Mouse (Mus musculus) megakaryocyte, adult 5-6 weeks (primary cell): ENCODE data around the gene Lcorl. TPM values are rescaled to one million over a fixed set of nuclear protein-coding genes. Genes with fewer than 3 reads are reported as not detected.

ENCODE experiments used
- ATAC-seq: 2 replicates; pipeline ENCODE4 v1.8.0; 2016; ENCODE audit warnings: mild to moderate bottlenecking, inconsistent platforms; ENCODE audit not compliant: poor library complexity, severe bottlenecking
- total RNA-seq, 2 experiments: library from RNA; stranded (forward) in 1 of 2; stranded (reverse) in 1 of 2; fragments of 153-499, 151-499 nt in 1 of 2; fragments of 221-1000, 200-1000 nt in 1 of 2; gene quantifications; 2 replicates each; pipeline versions ENCODE4 v1.2.3 to v1.2.4; 2015 to 2017

Lcorl gene
- total RNA-seq (2015) (27.8 and 34.2 TPM in 2 replicates), total RNA-seq (2017) (25.5 and 32.1 TPM in 2 replicates)

DNA sequence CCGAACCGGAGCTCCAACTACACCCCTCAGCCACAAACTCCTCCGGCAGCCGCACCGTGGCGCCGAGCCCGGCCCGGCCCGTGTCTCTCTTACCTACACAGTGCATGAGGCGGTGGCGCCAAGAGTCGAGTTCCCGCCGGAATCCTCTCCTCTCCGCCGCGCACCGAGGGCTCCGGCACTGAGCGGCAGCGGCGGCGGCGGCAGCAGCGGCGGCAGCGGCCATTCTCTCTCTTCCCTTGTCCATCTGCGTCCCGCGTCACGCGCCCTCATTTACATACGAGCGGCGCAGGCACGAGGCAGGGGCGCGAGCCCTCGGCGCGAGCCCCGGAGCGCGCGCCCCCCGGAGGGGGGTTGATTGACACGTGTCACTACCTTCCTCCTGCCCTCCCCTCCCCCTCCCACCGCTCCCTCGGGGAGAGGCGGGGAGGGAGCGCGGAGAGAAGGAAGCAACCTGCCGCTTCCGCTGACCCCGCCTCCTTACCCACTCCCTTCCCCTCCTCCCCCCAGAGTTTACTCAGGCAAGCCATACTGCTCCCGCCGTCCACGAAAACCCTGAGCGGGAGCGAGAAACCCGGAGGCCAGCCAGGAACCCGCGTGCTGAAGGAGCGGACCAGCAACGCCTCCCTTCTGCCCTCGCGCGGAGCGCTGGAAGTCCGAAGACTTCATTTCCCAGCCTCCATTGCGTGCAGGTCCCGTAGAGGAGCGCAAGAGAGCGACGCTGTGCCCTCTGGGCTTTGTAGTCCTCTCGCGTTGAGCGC, at the start of gene Lcorl:
Lcorl (minus strand) TSS at position 362 of the 758 bp plus-strand sequence.
- peak; percentile 84 for ATAC-seq

DNA sequence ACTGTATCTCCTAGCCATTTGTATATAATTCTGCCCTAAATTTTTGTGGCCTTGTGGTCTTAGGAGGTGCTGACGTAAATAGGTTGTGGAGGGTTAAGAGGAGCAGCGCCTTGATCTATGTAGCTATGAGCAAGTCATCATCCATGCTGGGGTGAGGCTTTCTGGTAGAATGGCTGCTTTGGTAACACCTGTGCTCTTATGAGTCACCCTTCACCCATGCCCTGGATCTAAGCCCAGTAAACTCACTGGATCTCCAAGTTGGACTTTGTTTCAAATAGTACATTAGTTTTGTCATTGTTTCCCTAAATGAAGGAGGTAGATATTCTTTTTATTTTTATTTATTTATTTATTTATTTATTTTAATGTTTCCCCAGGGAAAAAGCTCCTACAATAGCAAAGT, 47.3 kb upstream of the Lcorl start:
- no peak for ATAC-seq

GRCm38 (mm10) chr5:45903246-45903645, 45.8 kb upstream of the Lcorl start:
- no peak for ATAC-seq

DNA sequence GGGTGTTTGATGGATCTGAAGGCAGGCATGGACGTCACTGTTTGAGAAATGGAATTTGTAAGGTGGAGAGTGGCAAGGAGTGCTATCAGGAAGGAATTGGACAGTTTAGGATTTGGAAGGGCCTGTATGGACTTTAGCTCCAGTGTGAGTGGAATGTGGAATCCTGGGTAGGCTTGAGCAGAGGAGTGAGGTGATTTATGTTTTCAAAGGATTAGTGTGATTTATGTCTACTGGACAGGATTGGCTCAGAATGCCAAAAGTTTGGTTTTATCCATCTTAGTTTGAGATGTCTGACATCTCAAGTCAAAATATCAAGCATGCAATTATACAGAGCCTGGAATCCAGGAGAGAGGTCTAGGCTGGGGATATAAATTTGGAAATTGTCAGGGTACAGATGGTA, 37.9 kb upstream of the Lcorl start:
- ATAC-seq = no peak

GRCm38 (mm10) chr5:45893696-45894095, 36.3 kb upstream of the Lcorl start:
- no peak for ATAC-seq

DNA sequence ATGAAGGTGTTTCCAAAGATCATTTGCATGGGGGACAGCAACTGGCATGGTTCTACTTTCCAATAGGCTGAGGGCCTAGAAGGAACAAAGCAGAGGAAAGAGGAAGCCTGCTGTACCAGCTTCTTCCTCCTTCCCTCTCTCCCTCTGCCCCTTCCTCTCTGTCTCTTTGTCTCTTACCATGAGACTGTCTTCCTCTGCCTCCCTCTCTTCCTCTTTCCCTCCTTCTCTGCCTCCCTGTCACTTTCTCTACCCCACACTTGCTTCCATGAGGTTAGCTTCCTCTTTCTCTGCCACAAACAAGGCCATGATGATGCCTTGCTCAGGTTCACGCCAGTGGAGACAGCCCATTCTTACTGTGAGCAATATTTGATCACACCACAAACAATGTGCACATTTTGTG, 18.9 kb upstream of the Lcorl start:
- peak; percentile 91 for ATAC-seq

GRCm38 (mm10) chr5:45875472-45875871, 18.1 kb upstream of the Lcorl start:
- no peak for ATAC-seq

DNA sequence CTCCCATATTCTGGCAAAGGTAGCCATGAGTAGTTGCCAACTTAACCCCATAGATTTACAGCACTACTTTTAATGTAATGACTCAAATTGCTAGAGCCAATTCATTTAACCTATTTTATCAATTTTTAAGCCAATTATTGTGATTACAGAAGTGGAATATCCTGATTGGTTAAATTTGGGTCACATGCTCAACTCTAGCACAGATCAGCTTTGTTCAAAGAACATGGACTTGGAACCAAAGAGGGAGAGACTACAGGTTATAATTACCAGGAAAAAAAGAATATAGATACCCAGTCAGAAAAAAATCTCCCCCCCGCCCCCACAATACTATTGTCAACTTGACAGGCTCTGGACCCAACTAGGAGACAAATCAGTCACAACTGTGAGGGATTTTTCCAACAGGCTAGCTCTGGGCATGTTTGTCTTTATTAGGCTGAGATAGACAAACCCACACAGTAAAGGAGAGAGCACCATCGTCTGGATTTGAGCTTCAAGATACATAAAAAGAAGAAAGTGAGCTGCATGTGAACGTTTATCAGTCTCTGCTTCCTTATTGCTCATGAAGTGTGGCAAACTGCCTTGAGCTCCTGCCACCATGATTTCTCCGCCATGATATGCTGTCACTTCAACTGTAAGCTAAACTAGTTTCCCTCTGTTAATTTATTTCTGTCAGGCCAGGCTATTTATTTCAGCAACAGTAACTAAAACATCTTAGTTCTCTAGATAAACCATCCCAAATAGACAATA, 17.0 kb upstream of the Lcorl start:
- ATAC-seq = no peak

DNA sequence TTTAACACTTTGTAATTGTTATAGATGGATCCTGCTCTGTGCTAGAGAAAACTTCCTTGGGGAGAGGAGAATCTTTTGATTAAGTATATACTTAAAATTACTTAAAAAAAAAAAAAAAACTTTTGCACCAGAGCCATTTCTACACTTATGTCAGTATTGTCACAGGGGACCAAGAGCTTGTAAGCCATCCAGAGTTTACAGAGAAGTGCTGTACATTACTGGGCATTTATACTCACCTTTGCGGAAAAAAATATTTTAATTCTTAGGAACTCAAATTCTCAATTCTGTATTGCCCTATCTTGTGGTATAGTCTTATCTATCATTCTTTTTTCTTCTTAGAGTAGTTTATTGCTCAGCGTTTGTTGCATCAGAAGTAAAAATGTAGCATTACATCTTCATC, 953 bp upstream of the Lcorl start:
- no peak for ATAC-seq

DNA sequence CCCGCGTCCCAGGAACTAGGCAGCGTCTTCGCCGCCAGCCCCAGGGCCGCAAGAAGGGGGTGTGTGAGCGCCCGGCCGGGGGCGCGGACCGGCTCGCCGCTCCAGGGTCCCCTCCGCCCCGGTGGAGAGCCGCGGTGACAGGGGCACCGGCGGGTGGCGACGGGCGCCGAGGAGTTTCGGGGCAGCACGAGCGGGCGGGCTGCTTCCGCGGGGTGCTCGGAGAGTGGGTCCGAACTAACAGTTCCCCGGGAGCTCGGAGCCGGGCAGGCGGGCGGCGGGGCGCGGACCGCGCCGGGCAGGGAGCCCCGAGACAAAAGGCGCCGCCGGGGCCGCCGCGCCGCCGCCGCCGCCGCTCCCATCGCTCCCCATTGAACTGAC, 550 bp downstream of the Lcorl start:
- ATAC-seq = 0 out of 2 replicates have a peak, but pooled peaks have one; percentile 0

DNA sequence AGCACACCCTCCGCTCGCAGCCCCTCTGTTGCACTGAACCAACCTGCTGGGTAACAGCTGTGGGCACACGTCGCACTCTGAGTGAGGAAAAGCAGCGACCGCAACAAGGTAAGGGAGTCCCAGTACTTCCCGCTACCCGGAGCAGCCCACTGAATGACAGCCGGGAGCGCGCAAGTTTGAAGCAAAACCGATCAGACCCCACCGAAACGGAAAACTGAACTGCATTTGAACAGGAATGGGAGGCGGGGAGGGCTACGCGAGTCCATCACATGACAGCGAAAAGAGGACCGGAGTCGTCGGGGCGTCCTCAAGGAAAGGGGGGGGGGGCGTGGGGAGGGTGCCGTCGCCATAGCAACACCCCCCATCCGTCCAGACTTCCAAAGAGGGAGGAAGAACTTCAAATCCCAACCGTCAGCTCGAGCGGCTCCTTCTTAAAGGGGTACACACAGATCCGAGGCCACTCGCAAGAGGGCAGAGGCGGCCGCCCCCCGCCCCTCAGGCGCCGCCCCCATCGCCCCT, 1.1 kb downstream of the Lcorl start:
- ATAC-seq = peak; percentile 19

DNA sequence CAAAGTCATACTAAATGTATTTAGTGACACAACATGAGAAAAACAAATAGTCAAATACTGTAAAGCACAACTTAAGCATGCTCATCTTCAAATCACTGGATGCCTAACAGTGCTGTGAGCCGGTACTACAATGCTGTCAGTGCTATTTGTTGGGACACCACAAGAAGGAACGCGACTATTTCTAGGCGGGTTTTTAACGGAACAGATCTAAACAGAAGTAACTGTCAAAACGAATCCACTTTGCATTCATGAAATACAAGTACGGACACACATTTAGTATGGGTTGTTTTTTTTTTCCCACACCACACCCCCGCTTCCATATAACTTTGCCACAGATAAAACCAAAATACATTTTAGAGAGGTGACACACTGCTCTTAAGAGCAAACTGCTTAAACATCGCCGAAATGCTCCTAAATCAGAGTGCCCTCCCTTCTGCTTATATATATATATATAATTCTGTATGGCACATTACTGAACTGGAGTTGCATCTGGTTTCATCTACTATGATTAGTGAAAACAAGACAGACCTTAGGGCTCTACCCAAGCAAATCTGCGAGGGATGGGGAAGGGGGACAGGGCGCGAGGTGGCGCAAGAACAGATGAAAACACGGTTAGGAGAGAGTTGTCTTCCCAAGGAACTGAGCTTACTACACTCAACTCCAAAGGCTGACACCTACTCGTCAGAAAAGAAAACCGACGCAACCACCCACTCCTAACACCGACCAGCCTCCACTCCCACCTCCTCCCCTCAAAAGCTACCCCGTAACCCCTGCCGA, 1.7 kb downstream of the Lcorl start:
- peak; percentile 13 for ATAC-seq

- ATAC-seq = peak; percentile 68
Measured at GRCm38 (mm10) chr5:45844723-45845122, 12.7 kb downstream of the Lcorl start.

GRCm38 (mm10) chr5:45835131-45835530, 22.3 kb downstream of the Lcorl start:
- peak; percentile 56; the same call in 1 of the 2 replicates for ATAC-seq

- ATAC-seq = no peak
Measured at GRCm38 (mm10) chr5:45811527-45811926, 45.9 kb downstream of the Lcorl start.

GRCm38 (mm10) chr5:45791864-45792263, 65.6 kb downstream of the Lcorl start:
- no peak for ATAC-seq

GRCm38 (mm10) chr5:45790221-45790620, 67.2 kb downstream of the Lcorl start:
- no peak for ATAC-seq

GRCm38 (mm10) chr5:45757502-45758121, 99.8 kb downstream of the Lcorl start:
- peak; percentile 54; the same call in 1 of the 2 replicates for ATAC-seq

DNA sequence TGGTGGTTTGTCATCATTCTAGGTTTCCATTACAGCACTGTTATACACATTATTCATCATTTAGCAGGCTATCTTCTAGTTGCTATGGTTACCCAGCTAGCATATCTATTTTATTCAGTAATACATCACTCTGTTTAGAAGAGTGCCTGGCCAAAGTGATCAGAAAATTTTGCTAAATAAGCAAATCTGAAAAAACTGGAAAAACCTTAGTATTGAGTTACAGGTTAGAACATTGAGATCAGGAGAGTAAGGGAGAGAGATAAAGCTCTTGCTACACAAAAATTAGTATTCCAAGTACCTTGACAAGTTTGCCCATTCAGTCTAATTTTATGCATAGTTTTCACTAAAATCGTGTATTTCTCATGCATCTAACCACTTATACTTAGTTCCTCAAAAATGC, 119.5 kb downstream of the Lcorl start:
- ATAC-seq = no peak

GRCm38 (mm10) chr5:45733751-45734150, 123.7 kb downstream of the Lcorl start:
- no peak for ATAC-seq
